Mouse (Mus musculus) heart, postnatal 0 days (tissue): ENCODE results near the gene Sirt3.

ENCODE experiments used
- CTCF ChIP-seq: IDR thresholded peaks from 2 replicates; pipeline ENCODE4 v1.5.1; 2016; ENCODE audit warnings: antibody characterized with exemption, control low read depth, low read depth
- EP300 ChIP-seq: IDR thresholded peaks from 2 replicates; pipeline ENCODE4 v1.6.1; 2016; ENCODE audit warnings: antibody characterized with exemption, low read depth

DNA sequence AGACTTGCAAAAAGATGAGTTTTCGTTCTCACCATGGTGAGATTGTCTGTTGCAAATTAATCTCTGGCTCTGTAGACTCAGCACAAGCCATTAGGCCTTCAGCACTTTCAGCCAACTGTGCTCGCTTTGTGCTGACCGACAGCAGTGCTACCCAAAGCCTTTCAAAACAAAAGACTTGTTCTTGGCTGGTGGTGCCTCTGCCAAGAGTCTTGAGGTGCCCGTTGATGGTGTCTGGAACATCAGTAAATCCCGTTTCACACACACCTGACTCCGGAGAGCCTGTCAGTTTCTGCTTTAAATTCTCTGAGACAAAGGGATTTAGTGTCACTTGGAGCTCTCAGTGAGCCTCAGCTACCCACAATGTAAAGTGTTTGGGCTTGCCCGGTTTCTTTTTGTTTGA lies 11.9 kb upstream of the Sirt3 start:
- TF ChIP-seq CTCF (no peak), EP300 (no peak)
